Mouse (Mus musculus): ENCODE measurements around the gene Nfatc2.

- TF ChIP-seq CTCF (IDR thresholded peaks at IDR 0.05; ENCODE audit: low read depth): no peak
- 0 out of 2 replicates have a peak, but pooled peaks have one; percentile 40 for TF ChIP-seq EP300 (IDR thresholded peaks at IDR 0.05; ENCODE audit: low read depth)
Observed at GRCm38 (mm10) chr2:168525391-168526154, 75.9 kb downstream of the Nfatc2 start.

All from heart, postnatal 0 days (tissue).